Mouse (Mus musculus): ENCODE results near the gene Tmem94. TPM values are rescaled to one million over a fixed set of nuclear protein-coding genes. Genes with fewer than 3 reads are reported as not detected.

The Tmem94 gene
- total and polyA plus RNA-seq, 3 experiments = 6.4 to 27.4 (median 15.0) TPM

GRCm38 (mm10) chr11:115812533-115813420 is 47.5 kb downstream of the Tmem94 start:
- peak; percentile 13 for DNase-seq (ENCODE audit: extremely low read depth)

DNA sequence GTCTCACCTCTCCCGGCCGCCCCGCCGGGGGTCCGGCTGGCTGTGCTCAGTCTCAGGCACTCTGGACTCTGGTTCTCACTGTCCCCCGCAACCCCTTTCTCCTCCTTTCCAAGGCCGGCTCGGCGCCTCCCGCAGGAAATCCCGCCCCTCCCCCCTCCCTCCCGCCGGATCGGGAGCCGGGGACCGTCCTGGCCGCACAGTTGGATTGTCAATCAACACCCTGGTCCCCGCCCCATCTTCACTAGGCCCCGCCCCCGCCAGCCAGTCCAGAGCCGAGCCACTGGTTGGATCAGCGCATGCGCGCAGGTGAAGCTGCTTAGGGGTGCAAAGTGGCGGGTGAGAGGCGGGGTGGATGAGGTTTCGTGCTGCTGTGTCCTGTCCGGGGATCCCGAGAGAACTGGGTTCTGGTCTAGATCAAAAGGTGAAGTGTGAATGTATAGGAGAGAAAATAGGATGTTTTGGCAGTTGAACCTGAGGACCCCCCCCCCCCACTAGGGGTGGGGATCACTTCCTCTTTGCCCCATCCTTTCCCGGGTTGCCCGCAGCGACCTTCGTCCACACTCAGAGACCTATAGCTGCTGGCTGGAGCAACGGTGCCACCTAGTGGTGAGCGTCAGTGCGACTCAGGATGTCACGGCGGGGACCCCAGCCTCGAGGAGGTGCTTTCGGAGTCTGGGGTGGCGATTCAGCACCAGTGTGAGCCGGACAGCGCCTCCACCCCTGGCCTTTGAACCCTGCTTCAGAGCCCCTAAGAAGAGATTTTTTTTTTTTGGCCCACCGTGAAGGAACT is 48.5 kb downstream of the Tmem94 start, which contains the start of gene Caskin2:
Gene Caskin2, minus strand, starts transcription at position 133 of the 790 bp plus-strand sequence.
- Histone ChIP-seq H3K27ac (ENCODE audit: insufficient read depth, low read depth) (no peak within 1 kb of the TSS), H3K4me1 (ENCODE audit: control insufficient read depth in 1 of 2, insufficient read depth in 2 of 2) (peaks cover 13 to 54% of the 10 kb centered on the region in 2 experiments), H3K79me2 (replicated peaks; ENCODE audit: control insufficient read depth, extremely low read depth, insufficient read depth, poor library complexity, severe bottlenecking) (0 out of 2 replicates have a peak, but pooled peaks cover 5% of the 10 kb centered on the region), H3K4me3 (replicated peaks in 1 of 3; ENCODE audit: low read depth in 2 of 3, low read length in 2 of 3, poor library complexity in 1 of 3) (peak within 1 kb of the TSS; percentile 77 to 91 (median 81)), H3K9ac (ENCODE audit: insufficient read depth, low read depth) (peak within 1 kb of the TSS; percentile 77), H3K9me3 (replicated peaks; ENCODE audit: low read length) (no peaks in the 10 kb centered on the region), H3K4me2 (ENCODE audit: insufficient read depth, low read depth, poor library complexity, severe bottlenecking) (peak within 1 kb of the TSS; percentile 91), H3K36me3 (replicated peaks in 1 of 2; ENCODE audit: control insufficient read depth in 1 of 2, insufficient read depth in 1 of 2, low read length in 1 of 2) (peaks cover 16 to 62% of the 10 kb centered on the region in 2 experiments), H3K27me3 (replicated peaks) (no peaks in the 10 kb centered on the region)
- dilution Hi-C loops (cut with MboI; ENCODE audit: extremely low pct_ligation_motif_present, extremely low pct_unique_long_range_greater_than_20kb, low sequenced_read_pairs) (no loop called here), in situ Hi-C loops (cut with MboI; ENCODE audit: low pct_ligation_motif_present, low pct_unique_long_range_greater_than_20kb, low sequenced_read_pairs) (loop anchor here (5.0 kb wide), 4 partner anchors 96 to 321 kb away; partner anchors contain the start of gene Nt5c)
- peak; percentile 98 for DNase-seq (ENCODE audit: extremely low read depth)
- TF ChIP-seq EP300 (IDR thresholded peaks at IDR 0.05; ENCODE audit: low read length) = peak; percentile 72
- peak; percentile 87 for TF ChIP-seq NRF1 (IDR thresholded peaks at IDR 0.05; ENCODE audit: low read depth, low read length)
- no peak for TF ChIP-seq GABPA (IDR thresholded peaks at IDR 0.05; ENCODE audit: insufficient replicate concordance, low read depth, low read length)
- peak; percentile 51; the same call in 1 of the 2 replicates for TF ChIP-seq BHLHE40 (IDR thresholded peaks at IDR 0.05; ENCODE audit: low read depth, low read length)
- no peak for TF ChIP-seq USF2 (conservative IDR thresholded peaks at IDR 0.05; ENCODE audit: low read depth, low read length)
- no peak for TF ChIP-seq JUND (conservative IDR thresholded peaks at IDR 0.05; ENCODE audit: low read depth, low read length)
- peak; percentile 77; the same call in 1 of the 2 replicates for TF ChIP-seq MYC (IDR thresholded peaks at IDR 0.05; ENCODE audit: low read depth, low read length)
- peak; percentile 99 for TF ChIP-seq RAD21 (IDR thresholded peaks at IDR 0.05; ENCODE audit: low read depth, low read length)
- peak; percentile 76 to 99 for TF ChIP-seq CTCF (conservative IDR thresholded peaks at IDR 0.05 in 1 of 2, IDR thresholded peaks at IDR 0.05 in 1 of 2; ENCODE audit: low read depth in 2 of 2, low read length in 2 of 2)
- peak; percentile 91 for TF ChIP-seq MXI1 (IDR thresholded peaks at IDR 0.05; ENCODE audit: low read depth, low read length)
- 0 out of 2 replicates have a peak, but pooled peaks have one; percentile 16 for TF ChIP-seq JUN (IDR thresholded peaks at IDR 0.05; ENCODE audit: insufficient read depth, low read depth, low read length)
- 0 out of 2 replicates have a peak, but pooled peaks have one; percentile 55 for TF ChIP-seq KAT2A (IDR thresholded peaks at IDR 0.05; ENCODE audit: insufficient replicate concordance, low read length)
- peak; percentile 87 for TF ChIP-seq MAX (IDR thresholded peaks at IDR 0.05; ENCODE audit: low read length)
- no peak for TF ChIP-seq UBTF (IDR thresholded peaks at IDR 0.05; ENCODE audit: low read depth, low read length)
- peak; percentile 82 for TF ChIP-seq RCOR1 (conservative IDR thresholded peaks at IDR 0.05; ENCODE audit: low read depth, low read length)
- TF ChIP-seq HCFC1 (IDR thresholded peaks at IDR 0.05; ENCODE audit: low read depth, low read length) = no peak; the same call in none of the 2 replicates
- no peak for TF ChIP-seq USF1 (IDR thresholded peaks at IDR 0.05; ENCODE audit: low read depth, low read length)
- TF ChIP-seq SMC3 (IDR thresholded peaks at IDR 0.05; ENCODE audit: low read depth, low read length) = peak; percentile 95
- TF ChIP-seq ZNF384 (IDR thresholded peaks at IDR 0.05; ENCODE audit: low read depth, low read length) = peak; percentile 71
- TF ChIP-seq IRF4 (IDR thresholded peaks at IDR 0.05; ENCODE audit: low read depth, low read length) = peak; percentile 96
- peak; percentile 43; the same call in 1 of the 2 replicates for TF ChIP-seq NELFE (IDR thresholded peaks at IDR 0.05; ENCODE audit: low read depth, low read length)
- peak; percentile 73 for TF ChIP-seq CHD2 (IDR thresholded peaks at IDR 0.05; ENCODE audit: low read length)
- peak; percentile 51 for TF ChIP-seq MEF2A (IDR thresholded peaks at IDR 0.05; ENCODE audit: borderline replicate concordance, low read depth, low read length)
- peak; percentile 64 for TF ChIP-seq TCF12 (IDR thresholded peaks at IDR 0.05; ENCODE audit: low read depth, low read length)

More at GRCm38 (mm10) chr11:115812533-115813420, 47.5 kb downstream of the Tmem94 start:
- Histone ChIP-seq H3K4me1 (ENCODE audit: control insufficient read depth in 1 of 2, insufficient read depth in 2 of 2) (peaks cover 13 to 54% of the 10 kb centered on the region in 2 experiments), H3K4me2 (ENCODE audit: insufficient read depth, low read depth, poor library complexity, severe bottlenecking) (peak overlapping the region; percentile 82), H3K79me2 (replicated peaks; ENCODE audit: control insufficient read depth, extremely low read depth, insufficient read depth, poor library complexity, severe bottlenecking) (0 out of 2 replicates have a peak, but pooled peaks cover 5% of the 10 kb centered on the region), H3K27me3 (replicated peaks) (no peaks in the 10 kb centered on the region), H3K27ac (ENCODE audit: insufficient read depth, low read depth) (no peak overlapping the region), H3K9me3 (replicated peaks; ENCODE audit: low read length) (no peaks in the 10 kb centered on the region), H3K4me3 (replicated peaks in 1 of 3; ENCODE audit: low read depth in 2 of 3, low read length in 2 of 3, poor library complexity in 1 of 3) (peak overlapping the region; percentile 77 to 91 (median 81)), H3K9ac (ENCODE audit: insufficient read depth, low read depth) (peak overlapping the region; percentile 77), H3K36me3 (replicated peaks in 1 of 2; ENCODE audit: control insufficient read depth in 1 of 2, insufficient read depth in 1 of 2, low read length in 1 of 2) (peaks cover 11 to 63% of the 10 kb centered on the region in 2 experiments)
- in situ Hi-C loops (cut with MboI; ENCODE audit: low pct_ligation_motif_present, low pct_unique_long_range_greater_than_20kb, low sequenced_read_pairs) (loop anchor here (5.0 kb wide), 4 partner anchors 95 to 320 kb away; partner anchors contain the start of gene Nt5c), dilution Hi-C loops (cut with MboI; ENCODE audit: extremely low pct_ligation_motif_present, extremely low pct_unique_long_range_greater_than_20kb, low sequenced_read_pairs) (no loop called here)
- TF ChIP-seq GABPA (IDR thresholded peaks at IDR 0.05; ENCODE audit: insufficient replicate concordance, low read depth, low read length) (no peak), ZMIZ1 (IDR thresholded peaks at IDR 0.05; ENCODE audit: low read depth, low read length) (0 out of 2 replicates have a peak, but pooled peaks have one; percentile 35), BHLHE40 (IDR thresholded peaks at IDR 0.05; ENCODE audit: low read depth, low read length) (peak; percentile 13; the same call in 1 of the 2 replicates), SIN3A (IDR thresholded peaks at IDR 0.05; ENCODE audit: low read length) (0 out of 2 replicates have a peak, but pooled peaks have one; percentile 37), MXI1 (IDR thresholded peaks at IDR 0.05; ENCODE audit: low read depth, low read length) (peak; percentile 22; the same call in 1 of the 2 replicates), TBP (conservative IDR thresholded peaks at IDR 0.05; ENCODE audit: low read depth, low read length) (no peak)
